Mouse (Mus musculus): ENCODE data around the gene Pkd1l1.

Pkd1l1 gene

DNA sequence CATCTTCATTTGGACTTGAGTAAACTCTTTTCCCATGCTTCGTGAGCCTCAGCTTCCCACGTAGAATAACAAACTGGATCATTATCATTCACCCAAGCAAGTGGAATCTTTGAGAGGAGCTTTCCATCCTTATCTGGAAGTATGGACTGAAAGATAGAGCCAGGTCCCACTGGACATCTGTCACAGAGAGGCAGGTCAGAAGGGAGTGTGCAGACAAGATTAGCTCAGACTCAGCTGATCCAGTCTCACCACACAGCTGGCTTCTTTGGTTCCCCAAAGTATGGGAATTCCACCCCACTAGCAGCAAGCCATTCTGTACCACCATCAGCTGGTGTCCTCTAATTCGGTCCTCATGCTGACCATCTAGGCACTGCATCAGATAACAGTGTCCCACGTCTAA, 29.0 kb downstream of the Pkd1l1 start:
- no peak for DNase-seq (ENCODE audit: extremely low read depth, insufficient read length, low spot score)

DNA sequence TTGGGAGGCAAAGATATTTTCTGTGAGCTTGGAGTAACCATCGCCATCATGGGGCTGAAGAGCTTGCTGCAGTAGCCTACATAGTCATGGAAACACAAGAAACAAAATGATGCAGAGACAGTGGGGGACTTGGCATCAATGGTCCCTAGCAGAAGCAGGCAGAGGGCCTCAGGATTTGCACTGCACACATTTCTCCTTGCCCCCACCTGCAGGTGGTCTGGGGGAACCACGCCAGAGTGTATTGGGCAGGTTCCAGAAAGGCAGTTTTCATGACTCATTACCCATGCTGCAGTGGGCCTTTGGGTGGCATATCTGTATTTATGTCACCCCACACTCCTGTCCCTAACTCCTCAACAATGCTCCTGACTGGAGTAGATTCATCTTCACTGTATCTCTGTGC, 30.6 kb downstream of the Pkd1l1 start:
- no peak for DNase-seq (ENCODE audit: extremely low read depth, insufficient read length, low spot score)

DNA sequence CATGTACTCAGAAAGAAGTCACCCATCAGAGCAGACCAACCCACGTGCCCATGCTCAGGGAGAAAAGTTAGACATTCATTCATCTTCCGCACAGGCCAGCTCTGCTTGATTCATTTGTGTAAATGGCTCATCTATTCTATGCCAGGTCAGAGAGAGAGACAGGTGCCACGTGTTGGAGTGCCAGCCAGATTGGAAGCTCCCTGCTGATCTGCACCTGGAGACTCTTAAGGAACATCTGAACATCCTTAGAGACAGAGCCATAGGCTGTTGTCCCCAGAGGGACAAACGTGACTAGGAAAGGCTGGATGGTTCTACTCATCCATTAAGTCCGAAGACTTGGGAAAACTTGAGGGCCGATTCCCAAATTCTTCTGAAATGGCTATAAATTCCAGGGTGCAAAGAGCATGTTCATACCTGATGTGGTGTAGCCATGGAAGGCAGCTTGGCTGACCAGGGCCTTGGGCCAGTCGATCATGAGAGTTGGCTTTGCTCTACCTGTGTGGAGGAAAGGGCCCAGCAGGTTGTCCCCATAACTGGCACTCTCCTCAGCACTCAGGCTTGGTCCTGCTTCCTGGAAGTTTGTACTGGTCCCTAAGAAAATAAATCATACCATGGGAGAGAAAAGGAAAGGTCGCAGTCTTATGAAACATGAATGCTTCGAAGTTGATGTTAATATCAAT, 36.5 kb downstream of the Pkd1l1 start:
- DNase-seq (ENCODE audit: extremely low read depth, insufficient read length, low spot score): no peak

- DNase-seq (ENCODE audit: extremely low read depth, insufficient read length, low spot score): no peak
Measured at GRCm38 (mm10) chr11:8916081-8916671, 56.9 kb downstream of the Pkd1l1 start.

DNA sequence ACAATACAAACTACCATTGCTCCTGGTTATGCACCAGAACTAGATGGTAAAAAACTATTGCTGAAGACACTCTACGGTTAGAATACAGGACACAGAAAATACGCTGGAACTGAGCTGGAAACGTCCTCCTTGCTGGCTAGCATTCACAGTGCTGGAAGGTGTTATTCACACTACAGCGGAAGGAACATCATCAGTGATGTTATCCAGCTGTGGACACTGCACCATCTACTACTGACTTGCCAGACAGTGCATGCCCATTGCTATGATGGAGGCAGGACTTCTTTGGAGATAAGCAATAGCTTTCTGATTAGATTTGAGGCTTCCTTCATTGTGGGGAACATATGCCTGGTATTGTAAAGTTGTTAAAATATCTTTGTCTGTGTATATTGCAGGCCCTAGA, 90.3 kb downstream of the Pkd1l1 start:
- no peak for DNase-seq (ENCODE audit: extremely low read depth, insufficient read length, low spot score)

- no peak for DNase-seq (ENCODE audit: extremely low read depth, insufficient read length, low spot score)
Measured at GRCm38 (mm10) chr11:8881521-8881920, 91.5 kb downstream of the Pkd1l1 start.

- DNase-seq (ENCODE audit: extremely low read depth, insufficient read length, low spot score): no peak
Measured at GRCm38 (mm10) chr11:8870115-8870514, 103.0 kb downstream of the Pkd1l1 start.

GRCm38 (mm10) chr11:8866021-8866420, 107.0 kb downstream of the Pkd1l1 start:
- DNase-seq (ENCODE audit: extremely low read depth, insufficient read length, low spot score): no peak

GRCm38 (mm10) chr11:8863955-8864675, 109.0 kb downstream of the Pkd1l1 start:
- no peak for DNase-seq (ENCODE audit: extremely low read depth, insufficient read length, low spot score)

DNA sequence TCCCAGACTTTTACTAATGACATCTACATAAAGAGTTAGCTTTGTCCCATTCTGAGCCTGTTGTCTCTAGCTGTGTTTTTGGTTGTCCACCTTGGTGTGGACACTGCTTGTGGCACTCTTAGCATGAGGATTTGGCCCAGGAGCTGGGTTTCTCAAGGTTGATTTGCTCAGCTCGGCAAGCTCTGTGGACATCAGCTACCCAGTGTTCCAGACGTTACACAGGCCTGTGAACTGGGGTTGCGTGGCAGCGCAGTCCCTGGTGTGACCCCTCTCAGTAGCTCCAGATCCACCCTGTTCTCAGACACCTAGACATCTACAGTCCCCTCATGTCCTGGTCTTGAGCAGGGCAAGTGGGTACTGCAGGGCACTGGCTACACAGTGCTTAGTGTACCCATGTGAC, 110.6 kb downstream of the Pkd1l1 start:
- no peak for DNase-seq (ENCODE audit: extremely low read depth, insufficient read length, low spot score)

GRCm38 (mm10) chr11:8861978-8862377, 111.1 kb downstream of the Pkd1l1 start:
- no peak for DNase-seq (ENCODE audit: extremely low read depth, insufficient read length, low spot score)

DNA sequence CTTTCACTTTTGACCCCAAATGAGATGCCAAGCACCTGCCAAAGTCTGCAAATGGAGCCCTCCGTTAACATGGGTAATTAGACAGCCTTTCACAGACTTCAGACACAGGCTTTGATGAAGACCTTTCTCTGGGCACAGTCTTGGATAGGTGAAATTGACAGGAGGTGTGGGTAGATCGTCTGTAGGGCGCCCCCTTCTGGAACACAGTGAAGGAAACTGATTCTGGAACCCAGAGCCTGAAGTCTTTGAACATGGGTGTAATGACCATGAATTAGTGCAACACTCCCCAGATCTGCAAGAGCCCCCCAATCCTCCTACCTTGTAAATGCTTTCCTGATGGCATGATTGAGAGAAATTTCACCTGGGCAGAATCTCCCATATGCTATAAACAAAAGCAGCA, 112.2 kb downstream of the Pkd1l1 start:
- no peak for DNase-seq (ENCODE audit: extremely low read depth, insufficient read length, low spot score)

- peak; percentile 23 for DNase-seq (ENCODE audit: extremely low read depth, insufficient read length, low spot score)
Measured at GRCm38 (mm10) chr11:8859868-8860267, 113.2 kb downstream of the Pkd1l1 start.

GRCm38 (mm10) chr11:8859041-8859440, 114.0 kb downstream of the Pkd1l1 start:
- DNase-seq (ENCODE audit: extremely low read depth, insufficient read length, low spot score): no peak

DNA sequence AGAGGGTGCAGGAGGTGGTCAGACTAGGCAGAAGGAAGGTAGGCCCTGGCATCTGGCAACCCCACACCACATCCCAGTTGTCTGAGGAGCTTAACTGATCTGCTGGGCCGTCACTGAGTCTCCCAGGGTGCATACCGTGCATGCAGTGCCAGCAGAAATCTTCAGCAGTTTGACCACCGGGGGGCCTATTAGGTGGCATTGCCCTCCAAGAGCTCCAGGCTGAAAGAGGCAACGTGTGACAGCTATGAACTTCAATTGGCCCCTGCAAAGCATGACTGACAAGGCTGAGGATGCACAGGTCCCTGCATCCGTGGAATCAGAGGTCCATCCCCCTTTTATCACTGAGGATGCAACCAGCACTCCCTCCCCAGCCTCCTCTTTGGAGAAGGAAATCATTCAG, 116.9 kb downstream of the Pkd1l1 start:
- DNase-seq (ENCODE audit: extremely low read depth, insufficient read length, low spot score): no peak

DNA sequence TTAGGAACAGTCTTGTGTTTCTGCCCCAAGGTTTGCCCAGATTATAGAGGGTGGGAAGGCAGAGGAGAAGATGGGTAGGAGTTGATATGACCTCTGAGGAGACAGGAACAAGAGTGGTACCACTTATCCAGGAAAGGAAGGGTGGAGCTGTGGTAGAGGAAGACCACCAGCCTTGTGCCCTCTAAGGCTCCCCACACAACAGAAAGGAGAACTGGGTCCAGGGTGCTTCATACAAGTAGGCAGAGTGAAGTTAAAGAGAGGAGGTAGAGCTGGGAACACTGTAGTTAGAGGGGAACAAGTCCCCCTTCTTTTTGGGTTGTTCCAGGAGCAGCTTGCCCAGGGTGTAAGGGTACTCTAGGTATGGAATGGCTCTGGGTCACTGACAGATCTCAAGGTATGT, 125.0 kb downstream of the Pkd1l1 start:
- no peak for DNase-seq (ENCODE audit: extremely low read depth, insufficient read length, low spot score)

GRCm38 (mm10) chr11:8847627-8848026, 125.4 kb downstream of the Pkd1l1 start:
- DNase-seq (ENCODE audit: extremely low read depth, insufficient read length, low spot score): no peak

DNA sequence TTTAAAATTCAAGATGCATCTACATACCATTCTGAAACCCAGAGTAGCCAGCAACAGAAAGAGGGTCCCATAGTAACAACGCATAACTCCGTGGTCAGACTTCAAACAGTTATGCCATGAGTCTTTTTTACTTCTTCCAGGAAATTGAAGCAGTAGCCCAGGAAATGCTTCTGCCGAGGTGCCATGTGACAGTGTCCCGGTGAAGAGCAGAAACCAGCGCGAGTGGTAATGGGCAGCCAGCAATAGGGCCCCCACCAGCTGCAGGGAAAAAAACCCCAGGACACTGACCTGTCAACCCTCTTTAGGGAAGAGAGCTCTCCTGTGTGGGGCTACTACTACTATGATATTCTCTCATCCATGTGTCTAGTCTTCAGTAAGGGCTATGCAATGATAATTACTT, 136.9 kb downstream of the Pkd1l1 start:
- DNase-seq (ENCODE audit: extremely low read depth, insufficient read length, low spot score): no peak

- DNase-seq (ENCODE audit: extremely low read depth, insufficient read length, low spot score): no peak
Measured at GRCm38 (mm10) chr11:8834121-8834520, 138.9 kb downstream of the Pkd1l1 start.

- DNase-seq (ENCODE audit: extremely low read depth, insufficient read length, low spot score): peak; percentile 34
Measured at GRCm38 (mm10) chr11:8830551-8830950, 142.5 kb downstream of the Pkd1l1 start.

GRCm38 (mm10) chr11:8829561-8829960, 143.5 kb downstream of the Pkd1l1 start:
- DNase-seq (ENCODE audit: extremely low read depth, insufficient read length, low spot score): no peak
